Mouse (Mus musculus) hindbrain, embryonic 12.5 days (tissue): ENCODE results near the gene Naip6. TPM values are rescaled to one million over a fixed set of nuclear protein-coding genes. Genes with fewer than 3 reads are reported as not detected.
"Not testable (repeated sequence)": the region's sequence is repeated elsewhere in the genome, so short reads cannot be mapped to it uniquely, and the experiment has no call there.

ENCODE experiments used
- ATAC-seq: fragments of 200-750 bp; cut with Nextera tagmentation; 2 replicates; pipeline ENCODE4 v1.8.0; 2017; ENCODE audit warnings: moderate TSS enrichment; ENCODE audit not compliant: low FRiP score
- H3K27ac ChIP-seq: fragments of 300-500 bp; sonication (generic); 2 replicates; pipeline ENCODE4 v1.5.1; 2016; ENCODE audit warnings: mild to moderate bottlenecking
- H3K27me3 ChIP-seq: fragments of 300-500 bp; sonication (generic); 2 replicates; pipeline ENCODE4 v1.6.1; 2016; ENCODE audit warnings: mild to moderate bottlenecking
- H3K36me3 ChIP-seq: fragments of 300-500 bp; sonication (generic); 2 replicates; pipeline ENCODE4 v1.6.1; 2016; ENCODE audit warnings: mild to moderate bottlenecking
- H3K4me1 ChIP-seq: fragments of 300-500 bp; sonication (generic); 2 replicates; pipeline ENCODE4 v1.6.1; 2016
- H3K4me2 ChIP-seq: fragments of 300-500 bp; sonication (generic); replicated peaks from 2 replicates; pipeline ENCODE4 v1.6.1; 2016; ENCODE audit warnings: mild to moderate bottlenecking
- H3K4me3 ChIP-seq: fragments of 300-500 bp; sonication (generic); 2 replicates; pipeline ENCODE4 v1.5.1; 2016; ENCODE audit warnings: mild to moderate bottlenecking
- H3K9ac ChIP-seq: fragments of 300-500 bp; sonication (generic); 2 replicates; pipeline ENCODE4 v1.6.1; 2016; ENCODE audit warnings: mild to moderate bottlenecking, moderate library complexity
- H3K9me3 ChIP-seq: fragments of 300-500 bp; sonication (generic); replicated peaks from 2 replicates; pipeline ENCODE4 v1.6.1; 2016; ENCODE audit warnings: mild to moderate bottlenecking
- WGBS: fragments of 180-500 bp; shearing (Covaris S2); methylation state at CpG from one replicate; pipeline ENCODE4 v1.1.7; 2016; 5-methylcytosine and 5-hydroxymethylcytosine counted together
- polyA plus RNA-seq: library from polyadenylated mRNA; unstranded; fragments of >200 nt; fragmentation: Nextera tagmentation; extraction: Ambion mirVana; gene quantifications from 2 replicates; pipeline ENCODE4 v1.2.1, GENCODE M21; 2016

The Naip6 gene
- 0.08 and 0.09 TPM in 2 replicates for polyA plus RNA-seq

- WGBS = 71% methylated on average over 6 of the region's 6 CpGs
- H3K27me3 ChIP-seq, H3K9ac ChIP-seq, H3K4me2 ChIP-seq, ATAC-seq, H3K4me3 ChIP-seq, H3K4me1 ChIP-seq, H3K27ac ChIP-seq, H3K9me3 ChIP-seq, H3K36me3 ChIP-seq: not testable (repeated sequence)
Measured at GRCm38 (mm10) chr13:100317256-100317893, at the start of gene Naip6. Naip6 (minus strand) TSS chr13:100317674.

- H3K4me2 ChIP-seq, H3K36me3 ChIP-seq, H3K9me3 ChIP-seq, H3K4me1 ChIP-seq, ATAC-seq, H3K27me3 ChIP-seq, H3K27ac ChIP-seq, H3K4me3 ChIP-seq, H3K9ac ChIP-seq: not testable (repeated sequence)
- WGBS = 81% methylated on average over 2 of the region's 2 CpGs
Measured at GRCm38 (mm10) chr13:100352315-100352714, 34.8 kb upstream of the Naip6 start.

GRCm38 (mm10) chr13:100349510-100350173 is 32.2 kb upstream of the Naip6 start:
- H3K4me3 ChIP-seq, H3K9me3 ChIP-seq, H3K36me3 ChIP-seq, H3K27me3 ChIP-seq, H3K4me2 ChIP-seq, H3K4me1 ChIP-seq, H3K27ac ChIP-seq, H3K9ac ChIP-seq, ATAC-seq: not testable (repeated sequence)
- 79% methylated on average over 1 of the region's 2 CpGs for WGBS

- ATAC-seq = no peak
- Histone ChIP-seq H3K36me3 (no peaks in the 10 kb centered on the region), H3K27ac (no peak overlapping the region), H3K4me1 (no peaks in the 10 kb centered on the region), H3K4me2 (no peak overlapping the region), H3K27me3 (no peaks in the 10 kb centered on the region), H3K9ac (no peak overlapping the region), H3K4me3 (no peak overlapping the region), H3K9me3 (no peaks in the 10 kb centered on the region)
- WGBS = 72% methylated on average over 2 of the region's 2 CpGs
Measured at GRCm38 (mm10) chr13:100341822-100342221, 24.3 kb upstream of the Naip6 start.

GRCm38 (mm10) chr13:100331728-100332127 is 14.3 kb upstream of the Naip6 start:
- H3K4me1 ChIP-seq, H3K9ac ChIP-seq, H3K27ac ChIP-seq, H3K9me3 ChIP-seq, H3K27me3 ChIP-seq, H3K36me3 ChIP-seq, H3K4me3 ChIP-seq, ATAC-seq, H3K4me2 ChIP-seq: not testable (repeated sequence)
- WGBS = 56% methylated on average over 5 of the region's 5 CpGs

GRCm38 (mm10) chr13:100328899-100329298 is 11.4 kb upstream of the Naip6 start:
- H3K27me3 ChIP-seq, H3K4me2 ChIP-seq, H3K9ac ChIP-seq, H3K36me3 ChIP-seq, H3K27ac ChIP-seq, H3K4me1 ChIP-seq, ATAC-seq, H3K4me3 ChIP-seq, H3K9me3 ChIP-seq: not testable (repeated sequence)
- 52% methylated on average over 1 of the region's 1 CpGs for WGBS

- not testable (repeated sequence) for H3K4me3 ChIP-seq, H3K36me3 ChIP-seq, ATAC-seq, H3K4me2 ChIP-seq, H3K27me3 ChIP-seq, H3K9me3 ChIP-seq, H3K27ac ChIP-seq, H3K4me1 ChIP-seq, H3K9ac ChIP-seq
- WGBS = 80% methylated on average over 2 of the region's 2 CpGs
Measured at GRCm38 (mm10) chr13:100328029-100328428, 10.6 kb upstream of the Naip6 start.

GRCm38 (mm10) chr13:100322266-100322837 is 4.9 kb upstream of the Naip6 start:
- not testable (repeated sequence) for H3K36me3 ChIP-seq, H3K9me3 ChIP-seq, H3K4me3 ChIP-seq, H3K27me3 ChIP-seq, H3K9ac ChIP-seq, H3K4me2 ChIP-seq, H3K4me1 ChIP-seq, ATAC-seq, H3K27ac ChIP-seq
- 87% methylated on average over 3 of the region's 3 CpGs for WGBS

GRCm38 (mm10) chr13:100284611-100285010 is 32.9 kb downstream of the Naip6 start:
- 83% methylated on average over 1 of the region's 1 CpGs for WGBS
- H3K4me3 ChIP-seq = no peak overlapping the region
- no peaks in the 10 kb centered on the region for H3K4me1 ChIP-seq
- no peaks in the 10 kb centered on the region for H3K27me3 ChIP-seq
- no peak overlapping the region for H3K9ac ChIP-seq
- no peaks in the 10 kb centered on the region for H3K36me3 ChIP-seq
- H3K9me3 ChIP-seq = no peaks in the 10 kb centered on the region
- ATAC-seq = no peak
- H3K27ac ChIP-seq = no peak overlapping the region
- no peak overlapping the region for H3K4me2 ChIP-seq

GRCm38 (mm10) chr13:100271474-100272132 is 45.9 kb downstream of the Naip6 start:
- H3K36me3 ChIP-seq, H3K9me3 ChIP-seq, H3K27me3 ChIP-seq, H3K4me1 ChIP-seq, H3K4me3 ChIP-seq, H3K9ac ChIP-seq, H3K27ac ChIP-seq, H3K4me2 ChIP-seq, ATAC-seq: not testable (repeated sequence)
- no CpG with 5 or more reads among the region's 1 CpGs for WGBS

- not testable (repeated sequence) for H3K9ac ChIP-seq, ATAC-seq, H3K27ac ChIP-seq, H3K27me3 ChIP-seq, H3K4me3 ChIP-seq, H3K4me1 ChIP-seq, H3K36me3 ChIP-seq, H3K4me2 ChIP-seq, H3K9me3 ChIP-seq
- 76% methylated on average over 2 of the region's 2 CpGs for WGBS
Measured at GRCm38 (mm10) chr13:100256996-100257395, 60.5 kb downstream of the Naip6 start.

- H3K4me2 ChIP-seq, ATAC-seq, H3K36me3 ChIP-seq, H3K4me1 ChIP-seq, H3K27me3 ChIP-seq, H3K9me3 ChIP-seq, H3K27ac ChIP-seq, H3K4me3 ChIP-seq, H3K9ac ChIP-seq: not testable (repeated sequence)
- WGBS = 91% methylated on average over 6 of the region's 6 CpGs
Measured at GRCm38 (mm10) chr13:100255925-100256324, 61.5 kb downstream of the Naip6 start.
